Mouse (Mus musculus) urinary bladder, postnatal 10 days (tissue): ENCODE results near the gene Hjurp.
"Not testable (repeated sequence)": the region's sequence is repeated elsewhere in the genome, so short reads cannot be mapped to it uniquely, and the experiment has no call there.

Experiments used
- DNase-seq: peaks from one replicate; pipeline ENCODE4 v3.0.0; 2022; ENCODE audit warnings: low spot score

Gene Hjurp

GRCm38 (mm10) chr1:88238771-88239170 lies 38.7 kb downstream of the Hjurp start:
- DNase-seq = no peak

GRCm38 (mm10) chr1:88237311-88237710 lies 40.1 kb downstream of the Hjurp start:
- no peak for DNase-seq

- DNase-seq = no peak
Measured at GRCm38 (mm10) chr1:88235894-88236415, 41.5 kb downstream of the Hjurp start.

- DNase-seq = peak; percentile 35
Measured at GRCm38 (mm10) chr1:88235046-88235893, 42.2 kb downstream of the Hjurp start.

GRCm38 (mm10) chr1:88234646-88235045 lies 42.8 kb downstream of the Hjurp start:
- peak; percentile 30 for DNase-seq

GRCm38 (mm10) chr1:88234248-88234610 lies 43.2 kb downstream of the Hjurp start:
- peak; percentile 11 for DNase-seq

GRCm38 (mm10) chr1:88233421-88234247 lies 43.8 kb downstream of the Hjurp start:
- peak; percentile 65 for DNase-seq

- DNase-seq = peak; percentile 21
Measured at GRCm38 (mm10) chr1:88232664-88233380, 44.6 kb downstream of the Hjurp start.

- peak; percentile 18 for DNase-seq
Measured at GRCm38 (mm10) chr1:88231803-88232499, 45.5 kb downstream of the Hjurp start.

GRCm38 (mm10) chr1:88230981-88231802 lies 46.2 kb downstream of the Hjurp start:
- DNase-seq = peak; percentile 12

- DNase-seq = peak; percentile 33
Measured at GRCm38 (mm10) chr1:88230421-88230820, 47.0 kb downstream of the Hjurp start.

GRCm38 (mm10) chr1:88229986-88230385 lies 47.4 kb downstream of the Hjurp start:
- DNase-seq = peak; percentile 30

GRCm38 (mm10) chr1:88229566-88229965 lies 47.9 kb downstream of the Hjurp start:
- peak; percentile 11 for DNase-seq

GRCm38 (mm10) chr1:88228121-88228520 lies 49.3 kb downstream of the Hjurp start:
- DNase-seq = peak; percentile 23

- DNase-seq = peak; percentile 12
Measured at GRCm38 (mm10) chr1:88227482-88227881, 50.0 kb downstream of the Hjurp start.

GRCm38 (mm10) chr1:88226670-88227379 lies 50.6 kb downstream of the Hjurp start, which contains the start of gene Mroh2a:
Mroh2a (plus strand) TSS chr1:88226986.
- peak; percentile 13 for DNase-seq

- DNase-seq = no peak
Measured at GRCm38 (mm10) chr1:88225741-88226140, 51.7 kb downstream of the Hjurp start.

GRCm38 (mm10) chr1:88225301-88225700 lies 52.1 kb downstream of the Hjurp start:
- DNase-seq = not testable (repeated sequence)

- no peak for DNase-seq
Measured at GRCm38 (mm10) chr1:88224029-88224776, 53.2 kb downstream of the Hjurp start.
